Mouse (Mus musculus): ENCODE measurements around the gene Hydin.

DNA sequence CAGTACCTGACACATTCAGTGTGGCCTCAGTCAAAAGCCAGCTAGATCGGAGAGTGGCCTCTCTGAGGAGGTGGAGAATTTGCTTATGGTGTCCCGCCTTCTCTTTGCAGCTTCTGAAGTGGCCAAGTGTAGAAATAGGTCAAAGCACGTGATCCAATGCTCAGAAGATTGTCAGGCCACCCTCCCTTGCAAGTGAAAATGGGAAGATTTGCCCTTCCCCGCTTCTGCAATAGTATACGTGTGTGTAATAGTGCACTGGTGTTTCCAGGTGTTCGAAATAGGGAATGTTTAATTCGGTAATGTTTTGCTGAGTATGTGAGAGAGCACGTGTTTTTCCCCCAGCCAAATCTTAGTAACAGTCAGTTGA lies 352.4 kb downstream of the Hydin start:
- no peak for TF ChIP-seq CTCF (conservative IDR thresholded peaks at IDR 0.05; ENCODE audit: insufficient read depth, insufficient read length, low read depth, low read length)
- no peak for TF ChIP-seq POLR2A (IDR thresholded peaks at IDR 0.05; ENCODE audit: low read depth, low read length)
